Mouse (Mus musculus) MEL (cell line): ENCODE measurements around the gene Esyt2. TPM values are rescaled to one million over a fixed set of nuclear protein-coding genes. Genes with fewer than 3 reads are reported as not detected.

Experiments
- DNase-seq: peaks from one replicate; pipeline ENCODE4 v3.0.0; 2011; ENCODE audit warnings: low read depth, low spot score
- H3K27ac ChIP-seq: 2 replicates; pipeline ENCODE4 v1.5.1; 2012; ENCODE audit warnings: low read depth, mild to moderate bottlenecking, control low read depth, low read length, moderate library complexity; ENCODE audit not compliant: control insufficient read depth
- H3K27me3 ChIP-seq, 2 experiments: fragments of 150-350 bp in 1 of 2; sonication (generic) in 1 of 2; 2 replicates each; pipeline ENCODE4 v1.6.1; 2012; ENCODE audit warnings: low read length in 2 of 2, mild to moderate bottlenecking in 2 of 2, improper control_type of control experiment in 1 of 2, moderate library complexity in 1 of 2; ENCODE audit not compliant: insufficient read depth in 2 of 2, control insufficient read depth in 1 of 2
- H3K36me3 ChIP-seq, 2 experiments: 2 replicates each; pipeline ENCODE4 v1.6.1; 2012 to 2014; ENCODE audit warnings: low read length in 2 of 2, improper control_type of control experiment in 1 of 2, inconsistent platforms in 1 of 2, mild to moderate bottlenecking in 1 of 2; ENCODE audit not compliant: insufficient read depth in 2 of 2, control insufficient read depth in 1 of 2
- H3K4me1 ChIP-seq, 2 experiments: fragments of 150-350 bp in 1 of 2; sonication (generic) in 1 of 2; 2 replicates each; pipeline ENCODE4 v1.6.1; 2012; ENCODE audit warnings: low read length in 2 of 2, improper control_type of control experiment in 1 of 2, mild to moderate bottlenecking in 1 of 2; ENCODE audit not compliant: insufficient read depth in 2 of 2, control insufficient read depth in 1 of 2
- H3K4me3 ChIP-seq, 2 experiments: fragments of 150-350 bp in 1 of 2; sonication (generic) in 1 of 2; 2 replicates each; pipeline ENCODE4 v1.5.1; 2012; ENCODE audit warnings: low read depth in 2 of 2, low read length in 2 of 2, mild to moderate bottlenecking in 2 of 2, moderate library complexity in 2 of 2, control low read depth in 1 of 2, improper control_type of control experiment in 1 of 2; ENCODE audit not compliant: control insufficient read depth in 1 of 2, insufficient read depth in 1 of 2
- H3K79me2 ChIP-seq: 2 replicates; pipeline ENCODE4 v1.6.1; 2012; ENCODE audit warnings: mild to moderate bottlenecking, low read length, moderate library complexity; ENCODE audit not compliant: control insufficient read depth, poor library complexity, insufficient read depth
- H3K9ac ChIP-seq: 2 replicates; pipeline ENCODE4 v1.6.1; 2012; ENCODE audit warnings: low read depth, mild to moderate bottlenecking, control low read depth, low read length, moderate library complexity; ENCODE audit not compliant: control insufficient read depth, poor library complexity, severe bottlenecking
- H3K9me3 ChIP-seq: fragments of 150-350 bp; sonication (generic); replicated peaks from 2 replicates; pipeline ENCODE4 v1.6.1; 2012; ENCODE audit warnings: mild to moderate bottlenecking, low read length, improper control_type of control experiment, moderate library complexity; ENCODE audit not compliant: insufficient read depth
- EP300 ChIP-seq, 2 experiments: IDR thresholded peaks; 2 replicates each; pipeline ENCODE4 v1.6.1; 2011; ENCODE audit warnings: improper control_type of control experiment in 2 of 2, low read length in 2 of 2, low read depth in 1 of 2, mild to moderate bottlenecking in 1 of 2
- NRF1 ChIP-seq: IDR thresholded peaks from 2 replicates; pipeline ENCODE4 v1.6.1; 2014; ENCODE audit warnings: low read depth, mild to moderate bottlenecking, inconsistent platforms, low read length, improper control_type of control experiment, moderate library complexity; ENCODE audit not compliant: poor library complexity, insufficient read depth, severe bottlenecking
- POLR2A ChIP-seq, 2 experiments: IDR thresholded peaks; 2 replicates each; pipeline ENCODE4 v1.6.1; 2011 to 2012; ENCODE audit warnings: low read length in 2 of 2, mild to moderate bottlenecking in 2 of 2, control low read depth in 1 of 2, improper control_type of control experiment in 1 of 2, low read depth in 1 of 2, moderate library complexity in 1 of 2; ENCODE audit not compliant: control insufficient read depth in 1 of 2, insufficient read depth in 1 of 2, poor library complexity in 1 of 2
- RAD21 ChIP-seq: IDR thresholded peaks from 2 replicates; pipeline ENCODE4 v1.6.1; 2011; ENCODE audit warnings: mild to moderate bottlenecking, low read depth, low read length, improper control_type of control experiment
- SMC3 ChIP-seq: IDR thresholded peaks from 2 replicates; pipeline ENCODE4 v1.6.1; 2011; ENCODE audit warnings: low read depth, low read length, improper control_type of control experiment
- UBTF ChIP-seq: IDR thresholded peaks from 2 replicates; pipeline ENCODE4 v1.6.1; 2012; ENCODE audit warnings: low read depth, mild to moderate bottlenecking, inconsistent platforms, low read length, improper control_type of control experiment, moderate library complexity, borderline replicate concordance; ENCODE audit not compliant: insufficient read depth
- USF2 ChIP-seq, 2 experiments: IDR thresholded peaks; 2 replicates each; pipeline ENCODE4 v1.6.1; 2011 to 2012; ENCODE audit warnings: improper control_type of control experiment in 2 of 2, low read length in 2 of 2, borderline replicate concordance in 1 of 2, inconsistent platforms in 1 of 2, low read depth in 1 of 2, mild to moderate bottlenecking in 1 of 2; ENCODE audit not compliant: insufficient read depth in 1 of 2
- ZNF384 ChIP-seq: IDR thresholded peaks from 2 replicates; pipeline ENCODE4 v1.6.1; 2012; ENCODE audit warnings: low read depth, mild to moderate bottlenecking, inconsistent platforms, low read length, improper control_type of control experiment
- polyA plus RNA-seq, 2 experiments: library from polyadenylated mRNA; stranded (reverse) in 1 of 2; unstranded in 1 of 2; fragments of >175 nt in 1 of 2; fragments of >200 nt in 1 of 2; gene quantifications; 2 replicates each; pipeline versions ENCODE4 v1.2.1 to v1.2.4; 2012; ENCODE audit warnings: low replicate concordance in 2 of 2, low read depth in 1 of 2; ENCODE audit not compliant: insufficient read length in 2 of 2, insufficient read depth in 1 of 2, missing spikeins in 1 of 2
- total RNA-seq: library from RNA; depleted of rRNA; stranded (reverse); fragments of 300-350 nt; gene quantifications from 2 replicates; pipeline ENCODE4 v1.2.3, GENCODE M21; 2012; rRNA removed

Esyt2 gene
- total and polyA plus RNA-seq, 3 experiments = 45.3 to 77.7 (median 47.5) TPM

- TF ChIP-seq POLR2A (IDR thresholded peaks at IDR 0.05; ENCODE audit: control insufficient read depth in 1 of 2, insufficient read depth in 1 of 2, low read depth in 1 of 2, low read length in 2 of 2, poor library complexity in 1 of 2) = no peak
- TF ChIP-seq ZNF384 = 0 out of 2 replicates have a peak, but pooled peaks have one; percentile 6
- no peak for TF ChIP-seq NRF1
- no peaks in the 10 kb centered on the region for H3K9me3 ChIP-seq
- H3K4me1 ChIP-seq = peaks cover 0 to 3% of the 10 kb centered on the region in 2 experiments; a peak in 2 of 4 replicates
- no peaks in the 10 kb centered on the region for H3K27me3 ChIP-seq
- H3K36me3 ChIP-seq = peaks cover 11 to 65% of the 10 kb centered on the region in 2 experiments
- H3K9ac ChIP-seq = no peak overlapping the region
- H3K79me2 ChIP-seq = no peaks in the 10 kb centered on the region
- no peak overlapping the region for H3K27ac ChIP-seq
- no peak overlapping the region for H3K4me3 ChIP-seq
- peak; percentile 44 for DNase-seq
Measured at GRCm38 (mm10) chr12:116435232-116435631, 154.2 kb downstream of the Esyt2 start.

DNA sequence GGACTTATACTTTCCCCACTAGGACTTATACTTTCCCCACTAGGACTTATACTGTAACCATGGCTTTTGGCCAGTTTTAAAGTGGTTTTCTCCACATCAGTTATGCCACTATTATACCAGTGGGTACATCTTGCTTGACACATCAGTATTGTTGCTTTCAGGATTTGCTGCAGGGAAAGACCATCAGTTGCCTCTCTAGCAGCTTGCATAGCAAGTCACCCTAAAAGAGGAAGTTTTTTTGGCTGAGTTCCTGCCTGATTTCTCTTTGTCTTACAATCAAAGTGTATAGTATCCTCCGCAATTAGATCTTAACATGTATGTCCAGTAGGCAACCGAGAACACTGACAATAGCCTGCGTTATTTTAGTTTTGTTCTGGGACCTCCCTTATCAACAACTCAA lies 155.1 kb downstream of the Esyt2 start:
- Histone ChIP-seq H3K36me3 (peaks cover 11 to 65% of the 10 kb centered on the region in 2 experiments), H3K9ac (no peak overlapping the region), H3K4me1 (peaks cover 0 to 3% of the 10 kb centered on the region in 2 experiments; a peak in 2 of 4 replicates), H3K27ac (no peak overlapping the region), H3K79me2 (no peaks in the 10 kb centered on the region), H3K4me3 (no peak overlapping the region), H3K9me3 (no peaks in the 10 kb centered on the region), H3K27me3 (no peaks in the 10 kb centered on the region)
- no peak for TF ChIP-seq USF2 (IDR thresholded peaks at IDR 0.05; ENCODE audit: borderline replicate concordance in 1 of 2, insufficient read depth in 1 of 2, low read depth in 1 of 2, low read length in 2 of 2)
- TF ChIP-seq EP300 (IDR thresholded peaks at IDR 0.05; ENCODE audit: low read depth in 1 of 2, low read length in 2 of 2) = 0 out of 4 replicates have a peak, but pooled peaks of 1 of the 2 experiments have one; percentile 34
- no peak for TF ChIP-seq ZNF384
- TF ChIP-seq SMC3 = peak; percentile 2; the same call in 1 of the 2 replicates
- peak; percentile 84 for DNase-seq

GRCm38 (mm10) chr12:116438591-116438990 lies 157.6 kb downstream of the Esyt2 start:
- Histone ChIP-seq H3K79me2 (no peaks in the 10 kb centered on the region), H3K27me3 (no peaks in the 10 kb centered on the region), H3K4me1 (peaks cover 0 to 3% of the 10 kb centered on the region in 2 experiments; a peak in 2 of 4 replicates), H3K4me3 (no peak overlapping the region), H3K9me3 (no peaks in the 10 kb centered on the region), H3K27ac (no peak overlapping the region), H3K36me3 (peaks cover 9 to 69% of the 10 kb centered on the region in 2 experiments), H3K9ac (no peak overlapping the region)
- no peak for DNase-seq
- TF ChIP-seq RAD21 = no peak
- TF ChIP-seq UBTF = no peak

Other genes starting within 250 kb of the Esyt2 start
- gene Zfp386, start 233.5 kb upstream of the Esyt2 start, total RNA-seq = 35.6 and 37.1 TPM in 2 replicates
- gene Zfp386, start 233.5 kb upstream of the Esyt2 start, polyA plus RNA-seq = 10 to 100 TPM in 1 of 2 experiments, not detected in 1; 28.8 TPM
- gene Vipr2, start 203.5 kb upstream of the Esyt2 start, total RNA-seq = not detected in 2 replicates
- not detected for gene Vipr2, start 203.5 kb upstream of the Esyt2 start, polyA plus RNA-seq
- 18.3 and 19.8 TPM in 2 replicates for gene Wdr60, start 18.2 kb upstream of the Esyt2 start, total RNA-seq
- 10 to 100 TPM in 1 of 2 experiments, not detected in 1; 21.0 TPM for gene Wdr60, start 18.2 kb upstream of the Esyt2 start, polyA plus RNA-seq
- gene Gm11027, start 5.8 kb upstream of the Esyt2 start, total RNA-seq = not detected in 2 replicates
- not detected for gene Gm11027, start 5.8 kb upstream of the Esyt2 start, polyA plus RNA-seq
- gene Ncapg2, start 124.2 kb downstream of the Esyt2 start, total RNA-seq = 95.2 and 104 TPM in 2 replicates
- 100 to 1,000 TPM in 1 of 2 experiments, 10 to 100 TPM in 1; 89.3 to 102 TPM for gene Ncapg2, start 124.2 kb downstream of the Esyt2 start, polyA plus RNA-seq
- not detected in 2 replicates for gene Ptprn2, start 204.5 kb downstream of the Esyt2 start, total RNA-seq
- gene Ptprn2, start 204.5 kb downstream of the Esyt2 start, polyA plus RNA-seq = not detected